Mouse (Mus musculus): ENCODE data around the gene Gm21762. TPM values are rescaled to one million over a fixed set of nuclear protein-coding genes. Genes with fewer than 3 reads are reported as not detected.

Gene Gm21762
- polyA plus RNA-seq (2017; shearing (Covaris generic)): not detected

DNA sequence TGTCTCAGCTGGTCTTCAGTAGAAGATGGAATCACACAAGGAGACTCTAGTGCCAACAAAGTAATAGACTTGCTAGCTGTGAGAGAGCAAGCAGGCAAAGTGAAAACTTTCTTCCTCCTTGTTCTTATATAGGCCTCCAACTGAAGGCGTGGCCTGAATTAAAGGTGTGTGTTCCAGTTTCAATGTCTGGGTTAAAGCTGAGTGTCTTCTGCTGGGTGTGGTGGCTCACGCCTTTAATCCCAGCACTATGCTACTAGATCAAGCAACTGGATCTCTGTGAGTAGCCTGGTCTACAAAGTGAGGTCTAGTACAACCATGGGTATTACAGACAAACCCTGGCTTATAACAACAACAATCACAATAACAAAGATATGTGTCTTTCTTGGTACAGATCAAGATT, at the start of gene Gm21762:
Gm21762 (minus strand) TSS at position 101 of the 400 bp plus-strand sequence.

DNA sequence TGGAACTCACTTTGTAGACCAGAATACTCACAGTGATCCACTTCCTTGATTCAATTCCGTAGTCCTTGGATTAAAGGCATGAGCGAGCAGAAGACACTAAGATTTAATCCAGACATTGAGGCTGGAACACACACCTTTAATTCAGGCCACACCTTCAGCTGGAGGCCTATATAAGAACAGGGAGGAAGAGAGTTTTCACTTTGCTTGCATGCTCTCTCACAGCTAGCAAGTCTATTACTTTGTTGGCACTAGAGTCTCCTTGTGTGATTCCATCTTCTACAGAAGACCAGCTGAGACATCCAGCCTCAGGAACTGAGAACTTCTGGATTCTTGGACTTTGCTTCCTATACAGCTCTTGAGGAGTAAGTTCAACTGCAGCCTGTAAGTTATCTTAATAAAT, 47.1 kb upstream of the Gm21762 start, which contains the start of gene AF067061:
AF067061 (plus strand) TSS at position 245 of the 400 bp plus-strand sequence.

DNA sequence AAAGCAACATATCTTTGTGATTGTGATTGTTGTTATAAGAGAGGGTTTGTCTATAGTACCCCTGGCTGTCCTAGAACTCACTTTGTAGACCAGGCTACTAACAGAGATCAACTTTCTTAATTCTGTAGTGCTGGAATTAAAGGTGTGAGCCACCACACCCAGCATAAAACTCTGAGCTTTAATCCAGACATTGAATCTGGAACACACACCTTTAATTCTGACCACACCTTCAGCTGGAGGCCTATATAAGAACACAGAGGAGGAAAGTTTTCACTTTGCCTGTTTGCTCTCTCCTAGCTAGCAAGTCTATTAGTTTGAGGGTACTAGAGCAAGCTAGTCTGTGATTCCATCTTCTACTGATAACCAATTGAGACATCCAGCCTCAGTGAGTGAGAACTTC, 23.1 kb upstream of the Gm21762 start, which contains the start of gene Gm21731:
Gm21731 (plus strand) TSS at position 301 of the 400 bp plus-strand sequence.

DNA sequence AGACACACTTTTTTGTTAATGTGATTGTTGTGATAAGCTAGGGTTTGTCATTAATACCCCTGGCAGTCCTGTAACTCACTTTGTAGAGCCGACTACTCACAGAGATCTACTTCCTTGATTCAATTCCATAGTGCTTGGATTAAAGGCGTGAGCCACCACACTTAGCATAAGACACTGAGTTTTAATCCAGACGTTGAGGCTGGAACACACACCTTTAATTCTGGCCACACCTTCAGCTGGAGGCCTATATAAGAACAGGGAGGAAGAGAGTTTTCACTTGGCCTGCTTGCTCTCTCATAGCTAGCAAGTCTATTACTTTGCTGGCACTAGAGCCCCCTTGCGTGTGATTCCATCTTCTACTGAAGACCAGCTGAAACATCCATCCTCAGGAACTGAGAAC, 43.6 kb downstream of the Gm21762 start, which contains the start of gene Gm21818:
Gm21818 (plus strand) TSS at position 301 of the 400 bp plus-strand sequence.

Other genes with a start within 250 kb of the Gm21762 start
- gene Gm36079, start 188.9 kb downstream of the Gm21762 start, polyA plus RNA-seq (2017; shearing (Covaris generic)): not detected
- not detected for gene Gm21188, start 163.8 kb downstream of the Gm21762 start, polyA plus RNA-seq (2017; shearing (Covaris generic))
- not detected for gene Gm20767, start 75.7 kb downstream of the Gm21762 start, polyA plus RNA-seq (2017; shearing (Covaris generic))
- not detected for gene Gm21818, start 43.5 kb downstream of the Gm21762 start, polyA plus RNA-seq (2017; shearing (Covaris generic))
- not detected for gene Gm21731, start 23.2 kb upstream of the Gm21762 start, polyA plus RNA-seq (2017; shearing (Covaris generic))
- gene AF067061, start 47.2 kb upstream of the Gm21762 start, polyA plus RNA-seq (2017; shearing (Covaris generic)): not detected
- gene BC147527, start 84.4 kb upstream of the Gm21762 start, polyA plus RNA-seq (2017; shearing (Covaris generic)): 9.0 TPM
- gene Tcstv3, start 100.9 kb upstream of the Gm21762 start, polyA plus RNA-seq (2017; shearing (Covaris generic)): not detected